Mouse (Mus musculus) lung, embryonic 16.5 days (tissue): ENCODE results near the gene Dennd2d. TPM values are rescaled to one million over a fixed set of nuclear protein-coding genes. Genes with fewer than 3 reads are reported as not detected.

ENCODE experiments used
- ATAC-seq: fragments of 200-750 bp; cut with Nextera tagmentation; 2 replicates; pipeline ENCODE4 v1.8.0; 2017; ENCODE audit warnings: low read depth, mild to moderate bottlenecking, moderate library complexity
- H3K27ac ChIP-seq: fragments of 300-500 bp; sonication (generic); 2 replicates; pipeline ENCODE4 v1.5.1; 2014; ENCODE audit warnings: mild to moderate bottlenecking, control low read depth, low read length
- H3K27me3 ChIP-seq: fragments of 300-500 bp; sonication (generic); 2 replicates; pipeline ENCODE4 v1.6.1; 2014; ENCODE audit warnings: low read depth, low read length, mixed read lengths; ENCODE audit not compliant: control insufficient read depth, insufficient read depth
- H3K36me3 ChIP-seq: fragments of 300-500 bp; sonication (generic); 2 replicates; pipeline ENCODE4 v1.6.1; 2014; ENCODE audit warnings: low read length; ENCODE audit not compliant: control insufficient read depth, insufficient read depth
- H3K4me1 ChIP-seq: fragments of 300-500 bp; sonication (generic); replicated peaks from 2 replicates; pipeline ENCODE4 v1.6.1; 2014; ENCODE audit warnings: low read length, mixed read lengths; ENCODE audit not compliant: control insufficient read depth, insufficient read depth
- H3K4me2 ChIP-seq: fragments of 300-500 bp; sonication (generic); 2 replicates; pipeline ENCODE4 v1.6.1; 2014; ENCODE audit warnings: low read depth, low read length, control low read depth
- H3K4me3 ChIP-seq: fragments of 300-500 bp; sonication (generic); 2 replicates; pipeline ENCODE4 v1.5.1; 2014; ENCODE audit warnings: mild to moderate bottlenecking, low read length, control low read depth
- H3K9ac ChIP-seq: fragments of 300-500 bp; sonication (generic); 2 replicates; pipeline ENCODE4 v1.6.1; 2014; ENCODE audit warnings: low read length, control low read depth
- H3K9me3 ChIP-seq: fragments of 300-500 bp; sonication (generic); 2 replicates; pipeline ENCODE4 v1.6.1; 2016; ENCODE audit warnings: low read length; ENCODE audit not compliant: control insufficient read depth
- WGBS: fragments of 180-500 bp; shearing (Covaris S2); extraction: QIAGEN DNeasy Blood & Tissue Kit; methylation state at CpG from one replicate; pipeline ENCODE4 v1.1.7; 2014; 5-methylcytosine and 5-hydroxymethylcytosine counted together
- polyA plus RNA-seq: library from polyadenylated mRNA; unstranded; fragments of >200 nt; fragmentation: Nextera tagmentation; extraction: Ambion mirVana; gene quantifications from 2 replicates; pipeline ENCODE4 v1.2.1, GENCODE M21; 2015

Dennd2d gene
- polyA plus RNA-seq, 1 experiment from 2014 or later = 14.8 TPM

DNA sequence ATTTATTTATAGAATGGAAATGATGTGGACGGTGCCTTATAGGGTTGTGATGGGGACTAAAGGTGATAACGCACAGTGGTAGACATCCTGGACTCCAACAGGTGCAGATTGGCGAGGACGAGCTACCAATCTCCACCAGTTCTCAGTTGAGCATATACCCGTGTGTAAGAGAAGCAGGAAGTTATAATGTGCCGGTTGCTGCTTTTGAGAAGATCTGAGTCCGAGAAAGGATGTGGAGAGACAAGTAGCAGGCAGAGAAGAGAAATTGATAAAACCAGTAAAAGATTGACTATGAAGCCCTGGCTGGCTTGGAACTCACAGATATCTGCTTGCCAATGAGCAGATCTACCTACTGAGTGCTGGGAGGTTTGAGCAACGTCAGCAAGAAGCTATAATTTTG lies 11.0 kb downstream of the Dennd2d start:
- Histone ChIP-seq H3K4me2 (no peak overlapping the region), H3K4me1 (peaks cover 14% of the 10 kb centered on the region; the same call in 1 of the 2 replicates), H3K27me3 (no peaks in the 10 kb centered on the region), H3K4me3 (no peak overlapping the region), H3K27ac (no peak overlapping the region), H3K36me3 (no peaks in the 10 kb centered on the region), H3K9me3 (no peaks in the 10 kb centered on the region), H3K9ac (no peak overlapping the region)
- ATAC-seq = no peak
- 83% methylated on average over 8 of the region's 8 CpGs for WGBS

- Histone ChIP-seq H3K4me3 (no peak overlapping the region), H3K9ac (no peak overlapping the region), H3K36me3 (no peaks in the 10 kb centered on the region), H3K9me3 (no peaks in the 10 kb centered on the region), H3K4me1 (peaks cover 14% of the 10 kb centered on the region; the same call in 1 of the 2 replicates), H3K27me3 (no peaks in the 10 kb centered on the region), H3K4me2 (no peak overlapping the region), H3K27ac (peak overlapping the region; percentile 0; the same call in 1 of the 2 replicates)
- WGBS = 74% methylated on average over 3 of the region's 3 CpGs
- no peak for ATAC-seq
Observed at GRCm38 (mm10) chr3:106493882-106494281, 11.7 kb downstream of the Dennd2d start.

GRCm38 (mm10) chr3:106494417-106494950 lies 12.3 kb downstream of the Dennd2d start:
- no peak overlapping the region for H3K9ac ChIP-seq
- WGBS = 48% methylated on average over 1 of the region's 1 CpGs
- H3K4me3 ChIP-seq = no peak overlapping the region
- peaks cover 14% of the 10 kb centered on the region; the same call in 1 of the 2 replicates for H3K4me1 ChIP-seq
- no peaks in the 10 kb centered on the region for H3K36me3 ChIP-seq
- ATAC-seq = no peak
- H3K27me3 ChIP-seq = no peaks in the 10 kb centered on the region
- peak overlapping the region; percentile 49 for H3K27ac ChIP-seq
- no peaks in the 10 kb centered on the region for H3K9me3 ChIP-seq
- H3K4me2 ChIP-seq = no peak overlapping the region

DNA sequence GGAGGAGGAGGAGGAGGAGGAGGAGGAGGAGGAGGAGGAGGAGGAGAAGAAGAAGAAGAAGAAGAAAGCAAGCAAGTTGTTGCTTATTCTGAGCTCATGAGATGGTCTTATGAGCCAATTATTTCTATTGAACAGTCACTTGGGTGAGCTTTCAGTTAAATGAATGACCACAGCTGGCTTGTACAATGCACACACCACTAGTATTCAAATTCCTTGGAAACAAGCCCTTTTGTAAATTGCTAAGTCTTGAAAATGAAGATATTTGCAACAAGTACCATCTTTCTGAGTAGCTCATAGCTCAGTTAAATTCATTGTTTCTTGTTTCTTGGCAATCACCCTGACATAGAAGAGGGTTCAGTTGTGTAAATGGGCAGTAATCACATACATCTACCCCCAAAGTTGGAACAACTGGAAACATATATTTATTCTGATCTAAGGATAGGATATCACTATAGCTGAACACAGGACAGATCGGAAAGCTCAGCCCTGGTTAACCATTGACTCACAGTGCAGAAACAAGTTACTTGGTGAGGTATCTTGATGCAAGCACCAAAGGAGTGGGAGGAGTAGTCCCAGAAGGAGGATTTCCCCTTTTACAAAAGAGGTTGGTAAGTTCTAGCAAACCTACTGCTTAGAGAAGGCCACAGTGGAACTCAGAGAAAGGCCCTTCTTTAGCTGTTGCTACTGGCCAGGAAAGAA lies 13.3 kb downstream of the Dennd2d start:
- WGBS = 64% methylated on average over 1 of the region's 1 CpGs
- Histone ChIP-seq H3K27ac (peak overlapping the region; percentile 91), H3K9me3 (no peaks in the 10 kb centered on the region), H3K4me3 (no peak overlapping the region), H3K9ac (no peak overlapping the region), H3K4me1 (peaks cover 14% of the 10 kb centered on the region; the same call in 1 of the 2 replicates), H3K36me3 (no peaks in the 10 kb centered on the region), H3K4me2 (no peak overlapping the region), H3K27me3 (no peaks in the 10 kb centered on the region)
- ATAC-seq = peak; percentile 55

DNA sequence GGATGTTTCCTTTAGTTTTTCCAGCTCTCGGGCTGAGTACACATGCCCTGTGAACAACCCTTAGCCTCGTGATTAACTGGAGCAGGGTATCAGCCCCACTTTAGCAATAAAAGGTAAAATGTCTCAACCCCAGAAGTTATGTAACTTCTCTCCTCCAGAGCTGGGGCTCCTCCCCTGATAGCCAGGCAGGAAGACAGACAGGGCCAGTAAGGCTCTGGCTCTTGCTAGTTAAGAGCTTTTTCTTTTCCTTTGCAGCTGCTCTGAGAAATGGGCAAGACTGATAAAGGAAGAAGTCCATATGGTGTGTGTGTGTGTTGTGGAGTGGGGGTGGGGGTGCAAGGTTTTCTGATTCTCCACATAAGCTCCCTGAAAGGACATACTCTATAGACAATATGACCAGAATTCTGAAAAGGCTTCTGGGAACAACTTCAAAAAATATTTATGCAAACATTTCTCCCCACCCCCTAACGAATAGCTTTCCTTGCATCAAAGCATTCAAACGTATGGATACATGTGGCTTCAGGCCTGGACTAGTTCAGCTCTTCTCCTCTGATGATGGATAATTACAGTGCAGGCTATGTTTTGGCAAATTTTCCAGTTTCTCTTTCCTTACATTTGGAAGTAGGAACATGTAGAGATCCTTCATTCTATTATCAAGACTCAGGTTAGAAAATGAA lies 14.0 kb downstream of the Dennd2d start:
- Histone ChIP-seq H3K27ac (peak overlapping the region; percentile 91), H3K4me2 (no peak overlapping the region), H3K9me3 (no peaks in the 10 kb centered on the region), H3K9ac (no peak overlapping the region), H3K4me1 (peaks cover 14% of the 10 kb centered on the region; the same call in 1 of the 2 replicates), H3K27me3 (no peaks in the 10 kb centered on the region), H3K36me3 (no peaks in the 10 kb centered on the region), H3K4me3 (no peak overlapping the region)
- ATAC-seq = peak; percentile 91
- 35% methylated on average over 4 of the region's 4 CpGs for WGBS

DNA sequence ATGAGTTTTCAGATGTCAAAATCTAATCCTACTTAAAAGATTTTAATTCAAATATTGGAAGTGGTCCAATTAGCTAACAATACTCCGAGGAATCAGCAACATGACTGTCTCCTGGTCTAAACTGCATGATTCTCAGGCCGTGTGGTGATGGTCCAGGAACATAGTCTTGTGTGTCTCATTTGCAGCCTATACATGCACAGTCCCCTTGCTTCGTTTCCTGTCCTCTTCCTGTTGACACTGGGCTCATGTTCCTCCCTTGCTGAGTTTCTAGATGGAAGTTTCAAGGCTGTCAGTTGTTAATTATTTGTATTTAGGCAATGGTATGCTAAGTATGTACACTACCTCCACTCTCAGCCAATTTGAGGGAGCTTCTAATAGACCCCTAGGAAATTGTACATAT lies 14.8 kb downstream of the Dennd2d start:
- no peak for ATAC-seq
- peaks cover 14% of the 10 kb centered on the region; the same call in 1 of the 2 replicates for H3K4me1 ChIP-seq
- peak overlapping the region; percentile 2; the same call in 1 of the 2 replicates for H3K27ac ChIP-seq

GRCm38 (mm10) chr3:106500510-106500909 lies 18.3 kb downstream of the Dennd2d start:
- WGBS = 69% methylated on average over 2 of the region's 2 CpGs
- Histone ChIP-seq H3K9ac (no peak overlapping the region), H3K9me3 (no peaks in the 10 kb centered on the region), H3K27me3 (no peaks in the 10 kb centered on the region), H3K36me3 (peaks cover 10% of the 10 kb centered on the region), H3K27ac (no peak overlapping the region), H3K4me1 (peaks cover 5% of the 10 kb centered on the region; the same call in 1 of the 2 replicates), H3K4me2 (no peak overlapping the region), H3K4me3 (no peak overlapping the region)
- no peak for ATAC-seq

More for the DNA sequence above, 14.8 kb downstream of the Dennd2d start:
- H3K9me3 ChIP-seq = no peaks in the 10 kb centered on the region
- no peaks in the 10 kb centered on the region for H3K36me3 ChIP-seq
- WGBS = 38% methylated on average over 3 of the region's 3 CpGs
- H3K9ac ChIP-seq = no peak overlapping the region
- no peak overlapping the region for H3K4me3 ChIP-seq
- H3K27me3 ChIP-seq = no peaks in the 10 kb centered on the region
- H3K4me2 ChIP-seq = no peak overlapping the region

DNA sequence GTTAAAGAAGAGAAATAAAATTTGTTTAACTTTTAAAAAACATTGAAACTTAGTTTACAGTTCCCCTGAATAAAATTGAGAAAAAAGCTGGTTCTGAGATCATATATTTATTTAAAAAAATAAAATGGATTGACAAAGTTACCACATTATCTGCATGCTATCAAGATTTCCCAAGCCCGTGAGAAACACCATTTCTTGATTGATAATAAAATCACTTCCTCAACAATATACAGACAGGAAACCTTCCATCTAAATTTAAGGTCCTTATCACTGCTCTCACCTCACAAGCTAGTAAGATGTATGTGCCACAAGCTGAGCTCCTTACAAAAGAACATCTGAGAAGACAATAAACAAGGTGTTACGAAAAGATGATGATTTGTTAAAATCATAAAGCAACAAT lies 20.7 kb downstream of the Dennd2d start:
- Histone ChIP-seq H3K36me3 (peaks cover 10% of the 10 kb centered on the region), H3K4me2 (no peak overlapping the region), H3K9me3 (no peaks in the 10 kb centered on the region), H3K9ac (no peak overlapping the region), H3K4me3 (no peak overlapping the region), H3K4me1 (no peaks in the 10 kb centered on the region), H3K27ac (no peak overlapping the region), H3K27me3 (no peaks in the 10 kb centered on the region)
- no peak for ATAC-seq
- 87% methylated on average over 2 of the region's 2 CpGs for WGBS

DNA sequence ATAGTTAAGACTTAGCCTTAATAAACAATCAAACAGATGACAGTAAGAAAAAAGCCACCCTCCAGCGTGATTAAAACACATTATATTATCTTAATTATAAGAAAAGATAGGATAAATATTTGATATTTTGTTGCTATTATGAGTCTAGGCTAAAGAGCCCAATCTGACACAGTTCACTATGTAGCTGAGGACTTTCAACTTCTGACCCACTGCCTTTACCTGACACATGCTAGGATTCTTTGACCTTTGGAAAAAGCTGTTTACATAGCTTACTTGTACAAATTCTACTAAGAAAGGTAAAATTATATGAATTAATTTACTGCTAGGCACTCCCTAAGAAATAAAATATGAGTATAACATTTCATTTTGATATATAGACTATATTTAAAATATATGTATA lies 28.5 kb downstream of the Dennd2d start:
- no peak overlapping the region for H3K9ac ChIP-seq
- H3K4me2 ChIP-seq = no peak overlapping the region
- ATAC-seq = no peak
- no peaks in the 10 kb centered on the region for H3K4me1 ChIP-seq
- H3K9me3 ChIP-seq = no peaks in the 10 kb centered on the region
- H3K27me3 ChIP-seq = no peaks in the 10 kb centered on the region
- H3K36me3 ChIP-seq = no peaks in the 10 kb centered on the region
- no peak overlapping the region for H3K27ac ChIP-seq
- no peak overlapping the region for H3K4me3 ChIP-seq
- WGBS = 86% methylated on average over 1 of the region's 1 CpGs
